In genomic region chr5:137977291-137977690, GRCm38 (mm10) we compare ENCODE assay signal across 30 mouse cellular contexts. TPM values are rescaled to one million over a fixed set of nuclear protein-coding genes. Genes with fewer than 3 reads are reported as not detected.
"Had no signal": no experiment of that assay in that cellular context is flagged by ENCODE, and none has a peak within 500 bp of the region (broad histone marks: within the 10 kb centered on the region; RNA-seq: fewer than 3 reads in every experiment).

No protein-coding gene starts in this region.

- H3K4me1 ChIP-seq: intestine, embryonic 15.5 days; lung, embryonic 15.5 days; megakaryocyte, embryonic 14.5 days; midbrain, embryonic 10.5 days; midbrain, embryonic 13.5 days; neural tube, embryonic 13.5 days; stomach, embryonic 15.5 days had no signal

- H3K27me3 ChIP-seq: intestine, embryonic 15.5 days; limb, embryonic 12.5 days; limb, embryonic 15.5 days; lung, embryonic 15.5 days; midbrain, embryonic 13.5 days; neural tube, embryonic 13.5 days; stomach, embryonic 15.5 days had no signal

- ATAC-seq: hindbrain, embryonic 16.5 days; intestine, embryonic 15.5 days; midbrain, embryonic 13.5 days; midbrain, embryonic 16.5 days had no signal

- H3K27ac ChIP-seq: intestine, embryonic 15.5 days; kidney, postnatal 0 days; left cerebral cortex, adult 2 months; limb, embryonic 12.5 days; limb, embryonic 15.5 days; liver, embryonic 14.5 days; lung, embryonic 15.5 days; midbrain, embryonic 10.5 days; midbrain, embryonic 13.5 days; neural tube, embryonic 13.5 days; stomach, embryonic 15.5 days had no signal

- H3K4me2 ChIP-seq: intestine, embryonic 15.5 days; limb, embryonic 12.5 days; limb, embryonic 15.5 days; lung, embryonic 15.5 days; midbrain, embryonic 13.5 days; neural tube, embryonic 13.5 days; stomach, embryonic 15.5 days had no signal

- H3K9me3 ChIP-seq: intestine, embryonic 15.5 days; limb, embryonic 12.5 days; limb, embryonic 15.5 days; lung, embryonic 15.5 days; megakaryocyte, embryonic 14.5 days; midbrain, embryonic 10.5 days; midbrain, embryonic 13.5 days; neural tube, embryonic 13.5 days; stomach, embryonic 15.5 days had no signal

- H3K9ac ChIP-seq: intestine, embryonic 15.5 days; limb, embryonic 12.5 days; limb, embryonic 15.5 days; liver, embryonic 14.5 days; lung, embryonic 15.5 days; midbrain, embryonic 13.5 days; neural tube, embryonic 13.5 days; stomach, embryonic 15.5 days had no signal

- H3K36me3 ChIP-seq: intestine, embryonic 15.5 days; limb, embryonic 12.5 days; limb, embryonic 15.5 days; lung, embryonic 15.5 days; midbrain, embryonic 10.5 days; midbrain, embryonic 13.5 days; neural tube, embryonic 13.5 days; stomach, embryonic 15.5 days had no signal

- DNase-seq: layer of hippocampus, postnatal 36 days; lung, adult 18-20 months; lung, postnatal 10 days; lung, postnatal 36 days; retina, postnatal 1 day; right cerebral cortex, postnatal 25 days; spleen, adult 18-20 months; thymus, postnatal 25 days had no signal

- H3K4me3 ChIP-seq: intestine, embryonic 15.5 days; left cerebral cortex, adult 2 months; limb, embryonic 12.5 days; limb, embryonic 15.5 days; lung, embryonic 15.5 days; megakaryocyte, embryonic 14.5 days; midbrain, embryonic 10.5 days; midbrain, embryonic 13.5 days; myocyte; neural tube, embryonic 13.5 days; stomach, embryonic 15.5 days had no signal

RNA-seq across cellular contexts. Expression of gene Azgp1, which starts 4.0 kb away (rescaled TPM):
- total RNA-seq: layer of hippocampus, adult 8-10 months; layer of hippocampus, postnatal 10 days; layer of hippocampus, postnatal 36 days; left cerebral cortex, adult 2 months; left cerebral cortex, postnatal 10 days; left cerebral cortex, postnatal 36 days; monocyte, adult 5-6 weeks; neutrophil, adult 5-6 weeks had no signal
- polyA plus RNA-seq: hindbrain, embryonic 16.5 days; limb, embryonic 12.5 days; limb, embryonic 15.5 days; midbrain, embryonic 10.5 days; midbrain, embryonic 13.5 days; midbrain, embryonic 16.5 days; myocyte; neural tube, embryonic 13.5 days had no signal

RNA-seq across cellular contexts. Expression of gene Gjc3, which starts 14.4 kb away (rescaled TPM):
- total RNA-seq: neutrophil, adult 5-6 weeks had no signal
- polyA plus RNA-seq: myocyte; thymus, postnatal 0 days had no signal

RNA-seq across cellular contexts. Expression of gene Smok3a, which starts 43.8 kb away (rescaled TPM):
- total RNA-seq: layer of hippocampus, adult 8-10 months; layer of hippocampus, postnatal 10 days; layer of hippocampus, postnatal 36 days; left cerebral cortex, adult 2 months; left cerebral cortex, postnatal 10 days; left cerebral cortex, postnatal 36 days; monocyte, adult 5-6 weeks; neutrophil, adult 5-6 weeks had no signal
- polyA plus RNA-seq: hindbrain, embryonic 16.5 days; intestine, embryonic 15.5 days; kidney, postnatal 0 days; limb, embryonic 12.5 days; limb, embryonic 15.5 days; liver, embryonic 14.5 days; lung, embryonic 15.5 days; midbrain, embryonic 10.5 days; midbrain, embryonic 13.5 days; midbrain, embryonic 16.5 days; myocyte; neural tube, embryonic 13.5 days; stomach, embryonic 15.5 days; thymus, postnatal 0 days had no signal

RNA-seq across cellular contexts. Expression of gene Smok3b, which starts 43.9 kb away (rescaled TPM):
- total RNA-seq: layer of hippocampus, adult 8-10 months; layer of hippocampus, postnatal 10 days; layer of hippocampus, postnatal 36 days; left cerebral cortex, adult 2 months; left cerebral cortex, postnatal 10 days; left cerebral cortex, postnatal 36 days; monocyte, adult 5-6 weeks; neutrophil, adult 5-6 weeks had no signal
- polyA plus RNA-seq: hindbrain, embryonic 16.5 days; intestine, embryonic 15.5 days; kidney, postnatal 0 days; limb, embryonic 12.5 days; limb, embryonic 15.5 days; liver, embryonic 14.5 days; lung, embryonic 15.5 days; midbrain, embryonic 10.5 days; midbrain, embryonic 13.5 days; midbrain, embryonic 16.5 days; myocyte; neural tube, embryonic 13.5 days; stomach, embryonic 15.5 days; thymus, postnatal 0 days had no signal

RNA-seq across cellular contexts. Expression of gene Cyp3a13, which starts 55.9 kb away (rescaled TPM):
- total RNA-seq: layer of hippocampus, postnatal 10 days; left cerebral cortex, postnatal 10 days; monocyte, adult 5-6 weeks; neutrophil, adult 5-6 weeks had no signal
- polyA plus RNA-seq: hindbrain, embryonic 16.5 days; limb, embryonic 12.5 days; midbrain, embryonic 10.5 days; midbrain, embryonic 13.5 days; midbrain, embryonic 16.5 days; neural tube, embryonic 13.5 days had no signal
